Mouse (Mus musculus) heart, embryonic 15.5 days (tissue): Measurements from ENCODE around the gene Trim40. TPM values are rescaled to one million over a fixed set of nuclear protein-coding genes. Genes with fewer than 3 reads are reported as not detected.

Experiments
- ATAC-seq: fragments of 200-750 bp; cut with Nextera tagmentation; replicated peaks from 2 replicates; pipeline ENCODE4 v1.8.0; 2017; ENCODE audit warnings: low read depth, moderate TSS enrichment; ENCODE audit not compliant: insufficient number of reproducible peaks, insufficient read depth, low FRiP score
- H3K27ac ChIP-seq: fragments of 300-500 bp; sonication (generic); 2 replicates; pipeline ENCODE4 v1.5.1; 2015; ENCODE audit warnings: mild to moderate bottlenecking, inconsistent platforms
- H3K27me3 ChIP-seq: fragments of 300-500 bp; sonication (generic); 2 replicates; pipeline ENCODE4 v1.6.1; 2015; ENCODE audit warnings: inconsistent platforms
- H3K36me3 ChIP-seq: fragments of 300-500 bp; sonication (generic); 2 replicates; pipeline ENCODE4 v1.6.1; 2015; ENCODE audit warnings: mild to moderate bottlenecking, inconsistent platforms
- H3K4me1 ChIP-seq: fragments of 300-500 bp; sonication (generic); replicated peaks from 2 replicates; pipeline ENCODE4 v1.6.1; 2015; ENCODE audit warnings: inconsistent platforms
- H3K4me2 ChIP-seq: fragments of 300-500 bp; sonication (generic); 2 replicates; pipeline ENCODE4 v1.6.1; 2015; ENCODE audit warnings: inconsistent platforms, mild to moderate bottlenecking, moderate library complexity
- H3K4me3 ChIP-seq: fragments of 300-500 bp; sonication (generic); 2 replicates; pipeline ENCODE4 v1.5.1; 2015; ENCODE audit warnings: mild to moderate bottlenecking, inconsistent platforms
- H3K9ac ChIP-seq: fragments of 300-500 bp; sonication (generic); 2 replicates; pipeline ENCODE4 v1.6.1; 2015; ENCODE audit warnings: mild to moderate bottlenecking, inconsistent platforms
- H3K9me3 ChIP-seq: fragments of 300-500 bp; sonication (generic); replicated peaks from 2 replicates; pipeline ENCODE4 v1.6.1; 2016; ENCODE audit warnings: inconsistent platforms
- WGBS: fragments of 180-500 bp; shearing (Covaris S2); methylation state at CpG from one replicate; pipeline ENCODE4 v1.1.7; 2015; ENCODE audit warnings: mixed read lengths; 5-methylcytosine and 5-hydroxymethylcytosine counted together
- polyA plus RNA-seq: library from polyadenylated mRNA; unstranded; fragments of >200 nt; fragmentation: Nextera tagmentation; extraction: Ambion mirVana; gene quantifications from 2 replicates; pipeline ENCODE4 v1.2.1, GENCODE M21; 2015

Gene Trim40
- not detected in 2 replicates for polyA plus RNA-seq

- Histone ChIP-seq H3K9ac (no peak within 1 kb of the TSS), H3K4me3 (no peak within 1 kb of the TSS), H3K4me2 (no peak within 1 kb of the TSS), H3K27ac (no peak within 1 kb of the TSS), H3K4me1 (no peaks in the 10 kb centered on the region), H3K27me3 (peaks cover 22% of the 10 kb centered on the region; the same call in 1 of the 2 replicates), H3K9me3 (no peaks in the 10 kb centered on the region), H3K36me3 (no peaks in the 10 kb centered on the region)
- 78% methylated on average over 5 of the region's 5 CpGs for WGBS
- no peak for ATAC-seq
These were observed at the start of gene Trim40 for GRCm38 (mm10) chr17:36890073-36890903. TSS of gene Trim40 (minus strand) at chr17:36890123.

DNA sequence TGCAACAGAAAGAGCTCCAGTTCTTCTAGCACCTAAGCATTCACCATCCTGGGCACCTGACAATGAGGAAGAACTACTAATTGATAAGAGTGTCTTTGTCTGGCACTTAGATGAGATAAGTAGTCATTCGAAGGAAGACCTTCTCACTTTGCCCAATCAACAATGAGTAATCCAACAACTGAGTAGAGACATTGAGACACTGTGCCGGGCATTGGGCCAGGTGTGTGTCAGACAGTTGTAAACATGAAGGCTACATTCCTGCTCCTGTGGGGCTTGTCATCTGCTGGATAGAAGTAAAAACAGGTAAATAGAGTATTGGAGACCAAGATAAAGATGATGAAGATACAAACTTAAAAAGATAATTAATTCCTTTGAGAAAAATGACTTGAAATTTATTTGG lies 48.1 kb upstream of the Trim40 start:
- no peak overlapping the region for H3K4me3 ChIP-seq
- 62% methylated on average over 2 of the region's 2 CpGs for WGBS
- H3K4me1 ChIP-seq, result peaks cover 9% of the 10 kb centered on the region
- H3K36me3 ChIP-seq, result no peaks in the 10 kb centered on the region
- H3K4me2 ChIP-seq, result no peak overlapping the region
- no peaks in the 10 kb centered on the region for H3K9me3 ChIP-seq
- H3K27me3 ChIP-seq, result peaks cover 43% of the 10 kb centered on the region
- H3K27ac ChIP-seq, result no peak overlapping the region
- no peak for ATAC-seq
- H3K9ac ChIP-seq, result no peak overlapping the region

GRCm38 (mm10) chr17:36931806-36932205 lies 41.9 kb upstream of the Trim40 start:
- no peak for ATAC-seq
- Histone ChIP-seq H3K36me3 (no peaks in the 10 kb centered on the region), H3K4me1 (peaks cover 4% of the 10 kb centered on the region), H3K9ac (no peak overlapping the region), H3K27ac (no peak overlapping the region), H3K4me2 (no peak overlapping the region), H3K27me3 (peaks cover 7% of the 10 kb centered on the region), H3K9me3 (no peaks in the 10 kb centered on the region), H3K4me3 (no peak overlapping the region)
- 23% methylated on average over 2 of the region's 2 CpGs for WGBS

GRCm38 (mm10) chr17:36931130-36931529 lies 41.2 kb upstream of the Trim40 start:
- Histone ChIP-seq H3K4me1 (peaks cover 4% of the 10 kb centered on the region), H3K4me2 (no peak overlapping the region), H3K9me3 (no peaks in the 10 kb centered on the region), H3K27ac (no peak overlapping the region), H3K36me3 (no peaks in the 10 kb centered on the region), H3K4me3 (no peak overlapping the region), H3K9ac (no peak overlapping the region), H3K27me3 (peaks cover 3% of the 10 kb centered on the region; the same call in 1 of the 2 replicates)
- no peak for ATAC-seq
- WGBS, result 66% methylated on average over 4 of the region's 4 CpGs

GRCm38 (mm10) chr17:36930233-36930632 lies 40.3 kb upstream of the Trim40 start:
- Histone ChIP-seq H3K4me3 (no peak overlapping the region), H3K9ac (no peak overlapping the region), H3K9me3 (no peaks in the 10 kb centered on the region), H3K27me3 (no peaks in the 10 kb centered on the region; the same call in 1 of the 2 replicates), H3K27ac (no peak overlapping the region), H3K36me3 (no peaks in the 10 kb centered on the region), H3K4me2 (no peak overlapping the region), H3K4me1 (peaks cover 4% of the 10 kb centered on the region)
- no peak for ATAC-seq
- WGBS, result 50% methylated on average over 6 of the region's 6 CpGs

DNA sequence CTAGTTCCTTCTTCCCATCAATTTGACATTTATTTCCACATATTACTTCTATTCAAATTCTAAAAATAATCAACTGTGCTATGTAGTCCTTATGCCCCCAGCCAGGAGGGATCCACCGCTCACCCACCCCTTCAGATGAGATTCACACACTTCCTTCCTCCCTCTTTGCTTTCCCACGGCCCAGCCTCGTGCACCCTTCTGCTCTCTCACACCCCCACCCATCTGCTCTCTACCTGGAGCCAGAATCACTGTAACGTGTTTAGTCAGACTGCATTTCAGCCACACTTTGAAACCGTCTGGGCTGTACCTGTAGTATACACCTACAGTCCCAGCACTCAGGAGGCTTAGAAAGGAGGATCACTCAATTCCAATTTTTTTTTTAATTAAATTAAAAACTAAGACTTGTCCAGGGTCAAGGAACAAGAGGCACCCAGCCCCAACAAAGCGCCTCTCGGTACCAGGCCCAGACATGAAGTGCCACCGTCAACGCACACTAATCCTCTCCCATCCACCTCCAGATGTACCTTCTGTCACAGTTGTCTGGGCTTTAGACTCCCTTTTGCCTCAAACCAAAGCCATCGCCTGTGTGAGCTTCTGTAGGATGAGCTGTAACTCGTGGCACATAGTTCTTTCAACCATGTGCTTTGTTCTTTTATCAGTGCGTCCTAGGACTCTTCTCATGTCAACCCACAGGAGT lies 39.5 kb upstream of the Trim40 start:
- no peak overlapping the region for H3K4me2 ChIP-seq
- H3K4me1 ChIP-seq, result peaks cover 4% of the 10 kb centered on the region
- no peaks in the 10 kb centered on the region for H3K36me3 ChIP-seq
- 72% methylated on average over 12 of the region's 12 CpGs for WGBS
- ATAC-seq, result no peak
- H3K4me3 ChIP-seq, result no peak overlapping the region
- H3K9ac ChIP-seq, result no peak overlapping the region
- no peaks in the 10 kb centered on the region; the same call in 1 of the 2 replicates for H3K27me3 ChIP-seq
- H3K9me3 ChIP-seq, result no peaks in the 10 kb centered on the region
- no peak overlapping the region for H3K27ac ChIP-seq

- H3K27me3 ChIP-seq, result 0 out of 2 replicates have a peak, but pooled peaks cover 3% of the 10 kb centered on the region
- no peaks in the 10 kb centered on the region for H3K9me3 ChIP-seq
- H3K4me3 ChIP-seq, result no peak overlapping the region
- H3K4me2 ChIP-seq, result no peak overlapping the region
- H3K36me3 ChIP-seq, result no peaks in the 10 kb centered on the region
- no peak overlapping the region for H3K27ac ChIP-seq
- no peak for ATAC-seq
- 32% methylated on average over 10 of the region's 10 CpGs for WGBS
- H3K4me1 ChIP-seq, result peaks cover 4% of the 10 kb centered on the region
- H3K9ac ChIP-seq, result no peak overlapping the region
These were observed 37.7 kb upstream of the Trim40 start for GRCm38 (mm10) chr17:36927496-36928120.

- no peak for ATAC-seq
- Histone ChIP-seq H3K9ac (no peak overlapping the region), H3K4me2 (no peak overlapping the region), H3K27me3 (peaks cover 3% of the 10 kb centered on the region; the same call in 1 of the 2 replicates), H3K4me3 (no peak overlapping the region), H3K4me1 (no peaks in the 10 kb centered on the region), H3K27ac (no peak overlapping the region), H3K9me3 (no peaks in the 10 kb centered on the region), H3K36me3 (no peaks in the 10 kb centered on the region)
- 52% methylated on average over 4 of the region's 4 CpGs for WGBS
These were observed 33.6 kb upstream of the Trim40 start for GRCm38 (mm10) chr17:36923491-36923890.

DNA sequence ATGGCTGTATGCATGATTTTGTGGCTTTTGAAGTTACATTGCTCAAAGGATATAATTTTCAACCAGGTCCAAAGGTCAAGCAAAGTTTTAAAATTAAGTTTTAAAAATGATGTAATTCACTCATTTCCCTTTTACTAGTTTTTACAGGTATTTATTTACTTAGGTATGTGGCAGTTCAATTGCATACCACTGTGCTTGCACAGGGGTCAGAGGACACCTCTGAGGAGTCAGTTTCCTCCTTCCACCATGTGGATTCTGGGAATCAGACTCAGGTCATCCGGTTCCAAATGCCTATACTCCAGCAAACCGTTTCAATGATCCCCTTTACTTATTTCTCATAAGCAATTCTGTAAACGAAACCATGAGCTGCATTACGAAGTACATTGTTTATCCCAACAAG lies 32.8 kb upstream of the Trim40 start:
- Histone ChIP-seq H3K4me3 (no peak overlapping the region), H3K27ac (no peak overlapping the region), H3K4me2 (no peak overlapping the region), H3K9ac (no peak overlapping the region), H3K9me3 (no peaks in the 10 kb centered on the region), H3K27me3 (peaks cover 3% of the 10 kb centered on the region; the same call in 1 of the 2 replicates), H3K36me3 (no peaks in the 10 kb centered on the region), H3K4me1 (no peaks in the 10 kb centered on the region)
- 80% methylated on average over 4 of the region's 4 CpGs for WGBS
- no peak for ATAC-seq

GRCm38 (mm10) chr17:36920239-36920638 lies 30.3 kb upstream of the Trim40 start:
- H3K27me3 ChIP-seq, result peaks cover 6% of the 10 kb centered on the region; the same call in 1 of the 2 replicates
- H3K9me3 ChIP-seq, result no peaks in the 10 kb centered on the region
- no peak overlapping the region for H3K4me3 ChIP-seq
- H3K27ac ChIP-seq, result no peak overlapping the region
- H3K4me2 ChIP-seq, result no peak overlapping the region
- no peak for ATAC-seq
- no peaks in the 10 kb centered on the region for H3K4me1 ChIP-seq
- no peak overlapping the region for H3K9ac ChIP-seq
- H3K36me3 ChIP-seq, result no peaks in the 10 kb centered on the region
- 41% methylated on average over 15 of the region's 15 CpGs for WGBS

DNA sequence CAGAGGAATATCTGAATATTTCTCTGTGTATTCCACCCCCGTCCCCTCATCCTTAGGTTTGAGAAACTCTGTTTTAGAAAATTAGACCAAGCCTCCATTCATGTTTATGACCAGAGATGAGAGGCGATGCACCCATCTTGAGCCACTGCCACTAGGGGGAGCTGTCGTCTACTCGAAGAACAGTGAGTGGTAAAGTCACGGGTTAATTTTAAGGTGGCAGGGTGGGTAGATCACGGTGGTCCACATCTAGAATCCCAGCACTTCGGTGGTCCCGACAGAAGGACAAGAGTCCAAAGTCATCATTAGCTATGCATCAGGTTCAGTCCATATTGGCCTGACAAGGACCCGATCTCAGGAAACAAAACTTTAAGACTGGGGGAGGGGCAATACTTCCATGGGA lies 25.2 kb upstream of the Trim40 start:
- H3K4me2 ChIP-seq, result no peak overlapping the region
- 0 out of 2 replicates have a peak, but pooled peaks cover 7% of the 10 kb centered on the region for H3K27me3 ChIP-seq
- H3K27ac ChIP-seq, result no peak overlapping the region
- no peaks in the 10 kb centered on the region for H3K36me3 ChIP-seq
- no peak for ATAC-seq
- no peak overlapping the region for H3K4me3 ChIP-seq
- no peaks in the 10 kb centered on the region for H3K9me3 ChIP-seq
- WGBS, result 11% methylated on average over 9 of the region's 9 CpGs
- no peaks in the 10 kb centered on the region for H3K4me1 ChIP-seq
- H3K9ac ChIP-seq, result no peak overlapping the region
